Mouse (Mus musculus): Measurements from ENCODE around the gene Rpp25l. TPM values are rescaled to one million over a fixed set of nuclear protein-coding genes. Genes with fewer than 3 reads are reported as not detected.

The Rpp25l gene
- total RNA-seq, 1 experiment from 2014 or later = 36.2 TPM

DNA sequence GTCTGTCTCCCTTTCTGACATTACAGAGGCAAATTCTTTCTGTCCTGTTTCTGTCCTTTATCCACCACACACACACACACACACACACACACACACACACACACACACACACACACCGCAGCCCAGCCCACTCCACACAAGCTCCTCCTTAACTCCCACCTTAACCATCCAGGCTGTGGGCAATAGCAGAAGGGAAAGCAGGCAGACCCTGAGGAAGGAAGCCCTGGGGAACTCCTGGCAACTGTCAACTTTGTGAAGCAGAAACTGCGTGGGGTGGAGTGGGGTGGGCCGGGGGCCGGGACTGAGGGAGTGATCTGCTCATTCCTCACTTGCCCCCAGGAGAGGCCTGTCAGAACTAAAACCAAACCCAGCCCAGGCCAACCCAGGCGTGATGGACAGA is 41.8 kb downstream of the Rpp25l start:
- no peak for DNase-seq

DNA sequence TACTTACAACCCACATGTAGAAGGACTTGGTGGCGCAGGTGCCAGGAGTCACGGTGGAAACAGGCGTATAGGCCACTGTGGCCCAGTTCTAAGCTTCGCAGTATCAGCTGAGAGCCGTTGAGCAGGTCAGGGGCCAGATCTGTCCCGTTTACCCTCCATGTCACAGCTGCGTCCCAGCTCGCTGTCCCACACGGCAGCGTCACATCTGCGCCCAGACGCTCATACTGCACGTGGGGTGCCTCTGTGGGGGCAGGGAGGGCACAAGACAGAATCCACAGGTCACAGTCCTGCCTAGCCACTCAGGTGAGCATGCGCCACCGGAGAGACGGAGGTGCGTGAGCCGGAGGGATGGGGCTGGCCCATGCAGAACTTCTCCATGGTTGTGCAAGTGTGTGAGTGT is 42.5 kb downstream of the Rpp25l start:
- no peak for DNase-seq

DNA sequence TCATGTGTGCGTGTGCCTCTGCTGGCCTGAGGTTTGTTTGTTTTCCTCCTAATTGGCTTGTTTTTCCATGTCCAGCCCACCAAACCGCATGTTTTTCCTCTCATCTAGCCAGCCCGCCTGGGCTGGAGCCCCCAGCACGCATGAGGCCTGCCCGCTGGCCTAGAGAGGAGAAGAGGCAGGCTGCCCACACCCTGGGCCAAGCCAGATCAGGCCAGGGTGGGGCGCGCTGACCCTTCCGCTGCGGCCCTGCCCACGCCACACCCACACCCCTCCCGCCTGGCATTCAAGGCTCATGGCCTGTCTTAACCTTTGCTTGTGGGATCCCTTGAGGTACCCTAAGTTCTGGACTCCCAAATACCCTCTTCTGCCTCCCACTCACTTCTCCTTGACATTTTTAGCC is 46.7 kb downstream of the Rpp25l start:
- DNase-seq = no peak

DNA sequence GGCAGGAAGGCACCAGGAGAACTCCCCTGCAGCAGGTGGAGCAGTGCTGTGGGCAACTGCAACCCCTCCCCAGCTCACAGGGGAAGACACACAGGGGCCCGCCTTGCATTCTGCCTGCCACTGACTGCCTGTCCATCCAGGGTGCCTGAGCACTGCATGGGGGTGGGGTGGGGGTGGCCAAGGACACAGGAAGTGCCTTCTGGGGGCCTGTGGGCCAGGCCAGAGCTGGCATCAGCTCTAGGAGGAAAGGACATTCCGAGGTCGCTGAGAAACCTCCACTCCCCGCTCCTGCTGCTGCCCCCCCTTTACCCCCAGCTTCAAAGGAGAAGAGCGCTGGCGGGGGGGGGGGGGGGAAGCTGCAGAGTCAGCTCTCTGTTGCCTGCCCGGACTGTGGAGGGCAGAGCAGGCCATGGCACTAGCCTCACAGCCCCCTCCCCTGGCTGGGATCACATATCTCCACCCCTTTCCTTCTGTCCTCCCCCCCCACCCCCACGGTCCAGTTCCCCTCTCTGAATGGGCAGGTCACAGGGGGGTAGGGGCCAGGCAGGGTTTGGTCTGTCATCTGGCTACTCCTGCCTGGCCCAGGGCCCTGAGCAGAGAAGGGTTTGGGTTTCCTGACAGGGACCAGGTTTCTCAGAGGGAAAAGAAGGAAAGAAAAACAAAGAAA is 48.2 kb downstream of the Rpp25l start:
- DNase-seq = peak; percentile 61

DNA sequence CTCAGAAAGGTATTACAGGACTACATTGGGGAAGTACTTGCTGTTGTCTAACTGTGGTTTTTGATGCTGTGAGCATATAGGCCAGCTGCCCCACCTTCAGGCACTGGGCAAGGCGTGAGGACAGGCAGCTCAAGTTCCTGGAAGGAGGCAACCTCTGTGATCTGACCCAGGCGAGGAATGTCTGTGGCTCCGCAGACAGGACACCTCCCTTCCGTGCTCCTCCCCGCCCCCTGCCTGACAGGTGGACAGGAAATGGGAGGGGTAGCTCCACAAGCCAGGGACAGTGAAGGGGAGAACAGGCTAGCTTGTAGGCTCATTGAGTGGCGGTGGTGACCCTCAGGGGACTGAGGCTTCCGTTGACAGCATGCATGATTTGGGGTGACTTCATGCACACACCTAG is 48.8 kb downstream of the Rpp25l start:
- DNase-seq = no peak

DNA sequence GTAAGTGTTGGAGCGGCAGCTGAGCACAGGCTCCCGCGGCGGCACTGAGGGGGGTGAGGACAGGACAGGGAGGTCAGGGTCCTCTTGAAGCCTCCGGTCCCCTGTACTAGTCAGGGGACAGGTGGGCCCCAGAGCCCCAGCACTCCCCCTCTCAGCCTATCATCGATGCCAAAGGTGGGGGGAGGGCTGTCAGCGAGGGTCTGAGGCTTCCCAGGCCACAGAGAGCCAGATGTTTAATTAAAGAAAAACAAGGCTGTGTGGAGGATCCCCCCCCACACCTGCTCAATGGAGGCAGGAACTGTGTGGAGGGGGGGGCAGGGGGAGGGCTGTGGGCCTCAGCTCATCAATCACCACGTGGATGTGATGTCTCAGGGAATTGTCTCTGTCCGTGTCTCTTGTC is 49.7 kb downstream of the Rpp25l start:
- DNase-seq = no peak

DNA sequence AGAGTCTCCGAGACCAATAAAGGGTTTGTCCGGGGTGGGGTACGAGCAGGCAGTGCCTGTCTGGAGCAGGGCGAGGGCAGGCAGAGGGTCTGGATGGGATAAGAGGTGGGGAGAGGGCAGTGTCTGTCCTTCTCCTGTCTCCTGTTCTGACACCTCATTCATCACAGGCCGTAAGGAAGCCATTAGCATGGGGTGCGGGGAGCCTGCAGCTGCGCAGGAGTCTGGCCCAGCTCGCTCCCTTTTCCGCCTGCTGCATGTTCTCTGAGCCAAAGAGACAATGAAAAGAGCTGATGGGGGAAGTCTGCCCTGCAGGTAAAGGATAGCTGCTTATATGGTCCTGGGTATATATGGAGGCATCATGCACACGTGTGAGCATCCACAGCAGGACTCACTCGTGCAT is 50.6 kb downstream of the Rpp25l start:
- DNase-seq = no peak

Other genes with a start within 250 kb of the Rpp25l start
- gene Kif24, start 248.6 kb downstream of the Rpp25l start, total RNA-seq (2021) = 2.7 TPM in 2 replicates
- gene Nudt2, start 248.4 kb downstream of the Rpp25l start, total RNA-seq (2021) = 27.3 and 38.0 TPM in 2 replicates
- 15.4 and 17.4 TPM in 2 replicates for gene AI464131, start 210.5 kb downstream of the Rpp25l start, total RNA-seq (2021)
- 0.82 TPM in 1 of 2 replicates, not detected in the other for gene 1110017D15Rik, start 196.2 kb downstream of the Rpp25l start, total RNA-seq (2021)
- 15.0 and 20.0 TPM in 2 replicates for gene Fam219a, start 144.0 kb downstream of the Rpp25l start, total RNA-seq (2021)
- gene Dnaic1, start 143.8 kb downstream of the Rpp25l start, total RNA-seq (2021) = 0.30 TPM in 1 of 2 replicates, not detected in the other
- 2.0 and 3.9 TPM in 2 replicates for gene Enho, start 73.2 kb downstream of the Rpp25l start, total RNA-seq (2021)
- 46.3 and 49.8 TPM in 2 replicates for gene Cntfr, start 16.4 kb downstream of the Rpp25l start, total RNA-seq (2021)
- gene Il11ra1, start 13.5 kb downstream of the Rpp25l start, total RNA-seq (2021) = 56.7 and 83.4 TPM in 2 replicates
- 108 and 120 TPM in 2 replicates for gene Dctn3, start 9.6 kb upstream of the Rpp25l start, total RNA-seq (2021)
- not detected in 2 replicates for gene Arid3c, start 17.6 kb upstream of the Rpp25l start, total RNA-seq (2021)
- gene Galt, start 41.7 kb upstream of the Rpp25l start, total RNA-seq (2021) = 40.8 and 47.6 TPM in 2 replicates
- gene Sigmar1, start 42.6 kb upstream of the Rpp25l start, total RNA-seq (2021) = 84.5 and 86.8 TPM in 2 replicates
- 32.6 and 46.2 TPM in 2 replicates for gene Ccl27a, start 60.7 kb upstream of the Rpp25l start, total RNA-seq (2021)
- gene Gm21541, start 190.1 kb upstream of the Rpp25l start, total RNA-seq (2021) = not detected in 2 replicates
- gene Gm20878, start 228.0 kb upstream of the Rpp25l start, total RNA-seq (2021) = 5.1 and 5.3 TPM in 2 replicates